Mouse (Mus musculus) layer of hippocampus, adult 6 months (tissue): ENCODE data around the gene Prr29. TPM values are rescaled to one million over a fixed set of nuclear protein-coding genes. Genes with fewer than 3 reads are reported as not detected.

Source experiments
- long read RNA-seq, 2 experiments: library from polyadenylated mRNA; unstranded; transcript quantifications; one replicate each; pipeline ENCODE4 v2.0.0; 2019 to 2020
- polyA plus RNA-seq: library from polyadenylated mRNA; unstranded; fragments of <200 nt; fragmentation: Nextera tagmentation; gene quantifications from 2 replicates; pipeline ENCODE4 v1.2.3, GENCODE M21; 2021

Prr29 gene
- 0.38 and 0.44 TPM in 2 replicates for polyA plus RNA-seq
- long read RNA-seq, experiment 1: 0 reads
- long read RNA-seq, experiment 2: 0 reads

DNA sequence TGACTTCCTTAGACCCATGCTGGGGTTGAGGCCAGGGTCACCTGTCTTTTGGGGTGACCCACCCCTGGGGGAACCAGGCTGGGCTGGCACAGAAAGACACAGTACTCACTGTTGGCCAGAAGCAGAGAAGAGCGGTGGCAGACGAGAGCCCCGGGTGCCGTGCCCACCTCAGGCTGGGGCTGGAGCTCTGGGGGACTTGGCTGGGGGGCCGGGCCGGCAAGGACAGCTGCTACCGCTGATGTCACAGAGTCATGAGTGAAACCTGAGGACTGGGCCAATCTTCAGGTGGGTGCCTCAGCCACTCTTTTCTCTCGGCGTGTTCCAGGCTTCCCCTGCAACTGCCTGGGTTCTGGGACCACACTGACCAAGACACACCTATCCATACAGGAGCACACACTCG lies at the start of gene Prr29:
Prr29 (plus strand) TSS at position 107 of the 400 bp plus-strand sequence.

DNA sequence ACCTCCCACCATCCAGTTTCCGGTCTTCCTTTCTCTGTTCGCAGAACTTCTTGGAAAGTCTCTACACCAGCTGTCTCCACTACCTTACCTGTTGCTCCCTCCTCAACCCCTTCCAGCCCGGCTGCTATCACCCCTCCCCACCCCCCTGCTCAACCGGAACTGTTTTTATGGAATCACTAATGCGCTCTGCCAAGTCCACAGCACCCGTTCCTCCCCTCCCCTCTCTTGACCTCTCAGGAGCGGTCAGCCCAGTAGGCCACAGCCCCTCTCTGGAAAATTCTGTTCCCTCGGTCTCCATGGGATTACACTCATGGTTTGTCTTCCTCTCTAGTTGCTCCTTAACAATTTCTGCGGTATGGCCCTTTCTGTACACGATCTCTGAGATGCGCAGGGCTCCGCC lies 12.1 kb upstream of the Prr29 start, which contains the start of gene Scn4a:
Scn4a (minus strand) TSS at position 101 of the 400 bp plus-strand sequence.

DNA sequence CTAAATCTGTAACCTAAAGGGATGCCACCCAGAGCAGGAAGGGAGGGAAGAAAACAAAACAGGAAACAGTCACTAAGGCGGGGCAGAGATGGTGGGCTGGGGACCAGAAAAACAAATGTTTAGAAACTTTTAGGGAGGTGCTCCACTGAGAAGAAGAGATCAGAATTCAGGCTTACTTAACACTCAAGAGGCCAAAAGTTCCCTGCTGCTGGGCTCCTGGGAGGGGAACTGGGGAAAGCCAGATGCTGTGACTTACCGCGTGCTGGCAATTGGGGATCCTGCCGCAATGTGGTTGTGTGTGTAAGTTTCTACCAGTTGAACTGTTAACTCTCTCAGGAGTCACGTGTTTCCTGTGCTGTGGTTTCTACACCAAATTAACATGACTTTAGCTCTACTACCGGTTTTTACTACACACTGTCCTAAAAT lies 22.5 kb downstream of the Prr29 start, which contains the start of gene Icam2:
Icam2 (minus strand) TSS at position 285 of the 426 bp plus-strand sequence.

Other genes with a start within 250 kb of the Prr29 start
- gene Gm10840, start 204.6 kb upstream of the Prr29 start, polyA plus RNA-seq: 0.95 and 1.5 TPM in 2 replicates
- 184 and 226 TPM in 2 replicates for gene Limd2, start 204.6 kb upstream of the Prr29 start, polyA plus RNA-seq
- gene Strada, start 163.3 kb upstream of the Prr29 start, polyA plus RNA-seq: 10.6 and 12.9 TPM in 2 replicates
- 50.5 and 54.2 TPM in 2 replicates for gene Ccdc47, start 149.1 kb upstream of the Prr29 start, polyA plus RNA-seq
- 20.1 TPM in 2 replicates for gene Ddx42, start 148.5 kb upstream of the Prr29 start, polyA plus RNA-seq
- 8.2 and 9.8 TPM in 2 replicates for gene Ftsj3, start 109.4 kb upstream of the Prr29 start, polyA plus RNA-seq
- gene Psmc5, start 109.3 kb upstream of the Prr29 start, polyA plus RNA-seq: 471 and 488 TPM in 2 replicates
- gene Smarcd2, start 92.5 kb upstream of the Prr29 start, polyA plus RNA-seq: 2.2 and 2.6 TPM in 2 replicates
- 0.05 and 0.06 TPM in 2 replicates for gene Tcam1, start 88.8 kb upstream of the Prr29 start, polyA plus RNA-seq
- not detected in 2 replicates for gene Gh, start 63.6 kb upstream of the Prr29 start, polyA plus RNA-seq
- gene Cd79b, start 50.7 kb upstream of the Prr29 start, polyA plus RNA-seq: 0.80 and 1.1 TPM in 2 replicates
- 0.01 TPM in 1 of 2 replicates, not detected in the other for gene Scn4a, start 12.2 kb upstream of the Prr29 start, polyA plus RNA-seq
- 3.8 and 5.8 TPM in 2 replicates for gene Icam2, start 22.6 kb downstream of the Prr29 start, polyA plus RNA-seq
- gene Ern1, start 122.4 kb downstream of the Prr29 start, polyA plus RNA-seq: 0.79 and 1.3 TPM in 2 replicates
- 24.0 and 36.6 TPM in 2 replicates for gene Tex2, start 248.0 kb downstream of the Prr29 start, polyA plus RNA-seq